Mouse (Mus musculus): ENCODE results near the gene Msh5. TPM values are rescaled to one million over a fixed set of nuclear protein-coding genes. Genes with fewer than 3 reads are reported as not detected.

The Msh5 gene
- polyA plus RNA-seq, 1 experiment: 2.2 TPM

DNA sequence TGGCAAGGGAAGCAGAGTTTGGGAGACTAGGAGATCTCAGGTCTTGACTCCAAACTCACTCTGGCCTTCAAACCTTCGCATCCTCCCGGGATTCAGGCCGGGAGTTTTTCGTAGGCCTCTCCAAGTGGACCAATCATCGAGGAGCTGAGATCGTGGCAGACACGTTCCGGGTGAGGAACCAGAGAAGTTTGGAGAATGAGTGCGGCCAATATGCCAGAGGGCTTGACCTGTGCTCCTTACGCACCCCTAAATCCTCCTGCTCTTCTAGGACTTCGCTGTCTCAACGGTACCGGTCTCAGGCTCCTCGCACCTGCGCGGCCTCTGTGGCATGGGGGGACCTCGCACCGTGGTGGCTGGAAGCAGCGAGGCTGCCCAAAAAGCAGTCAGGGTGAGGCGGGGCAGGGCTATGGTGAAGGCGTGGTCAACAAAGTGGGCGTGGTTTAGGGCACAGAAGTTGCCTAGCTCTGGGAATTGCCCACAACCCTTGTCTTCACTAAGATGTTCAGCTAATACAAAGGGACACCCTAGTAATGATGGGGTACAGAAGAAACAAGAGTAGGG lies 14.3 kb upstream of the Msh5 start:
- TF ChIP-seq CTCF (IDR thresholded peaks at IDR 0.05; ENCODE audit: extremely low read depth, insufficient read length, insufficient replicate concordance, low read depth, low read length): no peak
- TF ChIP-seq POLR2A (IDR thresholded peaks at IDR 0.05; ENCODE audit: low read depth, low read length): no peak
- H3K27me3 ChIP-seq (ENCODE audit: control insufficient read depth, insufficient read depth, low read length): no peaks in the 10 kb centered on the region; the same call in 1 of the 2 replicates
- WGBS: 71% methylated on average over 22 of the region's 22 CpGs

DNA sequence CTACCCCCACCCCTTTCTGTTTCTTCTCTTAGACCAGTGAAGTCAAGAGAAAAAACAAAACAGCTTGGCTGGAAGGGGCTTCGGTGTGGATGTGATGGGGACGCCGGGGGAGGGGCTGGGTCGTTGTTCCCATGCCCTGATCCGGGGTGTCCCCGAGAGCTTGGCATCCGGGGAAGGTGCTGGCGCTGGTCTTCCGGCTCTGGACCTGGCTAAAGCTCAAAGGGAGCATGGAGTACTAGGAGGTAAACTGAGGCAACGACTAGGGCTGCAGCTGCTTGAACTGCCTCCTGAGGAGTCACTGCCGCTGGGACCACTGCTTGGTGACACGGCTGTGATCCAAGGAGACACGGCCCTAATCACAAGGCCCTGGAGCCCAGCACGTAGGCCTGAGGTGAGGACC lies 13.5 kb upstream of the Msh5 start:
- Histone ChIP-seq H3K27me3 (ENCODE audit: control insufficient read depth, insufficient read depth, low read length) (no peaks in the 10 kb centered on the region; the same call in 1 of the 2 replicates), H3K4me1 (ENCODE audit: control insufficient read depth, insufficient read depth, insufficient read length, low read length) (peaks cover 30% of the 10 kb centered on the region), H3K4me3 (ENCODE audit: low read depth, low read length) (peak overlapping the region; percentile 68), H3K27ac (ENCODE audit: insufficient read depth, low read depth, low read length) (no peak overlapping the region), H3K36me3 (ENCODE audit: control insufficient read depth, insufficient read depth, low read length) (peaks cover 29% of the 10 kb centered on the region)
- WGBS: 38% methylated on average over 14 of the region's 14 CpGs
- no peak for TF ChIP-seq CTCF (IDR thresholded peaks at IDR 0.05; ENCODE audit: extremely low read depth, insufficient read length, insufficient replicate concordance, low read depth, low read length)

More for the DNA sequence above, 14.3 kb upstream of the Msh5 start:
- Histone ChIP-seq H3K27ac (ENCODE audit: insufficient read depth, low read depth, low read length) (no peak overlapping the region), H3K36me3 (ENCODE audit: control insufficient read depth, insufficient read depth, low read length) (peaks cover 22% of the 10 kb centered on the region), H3K4me1 (ENCODE audit: control insufficient read depth, insufficient read depth, insufficient read length, low read length) (peaks cover 36% of the 10 kb centered on the region), H3K4me3 (ENCODE audit: low read depth, low read length) (no peak overlapping the region)

DNA sequence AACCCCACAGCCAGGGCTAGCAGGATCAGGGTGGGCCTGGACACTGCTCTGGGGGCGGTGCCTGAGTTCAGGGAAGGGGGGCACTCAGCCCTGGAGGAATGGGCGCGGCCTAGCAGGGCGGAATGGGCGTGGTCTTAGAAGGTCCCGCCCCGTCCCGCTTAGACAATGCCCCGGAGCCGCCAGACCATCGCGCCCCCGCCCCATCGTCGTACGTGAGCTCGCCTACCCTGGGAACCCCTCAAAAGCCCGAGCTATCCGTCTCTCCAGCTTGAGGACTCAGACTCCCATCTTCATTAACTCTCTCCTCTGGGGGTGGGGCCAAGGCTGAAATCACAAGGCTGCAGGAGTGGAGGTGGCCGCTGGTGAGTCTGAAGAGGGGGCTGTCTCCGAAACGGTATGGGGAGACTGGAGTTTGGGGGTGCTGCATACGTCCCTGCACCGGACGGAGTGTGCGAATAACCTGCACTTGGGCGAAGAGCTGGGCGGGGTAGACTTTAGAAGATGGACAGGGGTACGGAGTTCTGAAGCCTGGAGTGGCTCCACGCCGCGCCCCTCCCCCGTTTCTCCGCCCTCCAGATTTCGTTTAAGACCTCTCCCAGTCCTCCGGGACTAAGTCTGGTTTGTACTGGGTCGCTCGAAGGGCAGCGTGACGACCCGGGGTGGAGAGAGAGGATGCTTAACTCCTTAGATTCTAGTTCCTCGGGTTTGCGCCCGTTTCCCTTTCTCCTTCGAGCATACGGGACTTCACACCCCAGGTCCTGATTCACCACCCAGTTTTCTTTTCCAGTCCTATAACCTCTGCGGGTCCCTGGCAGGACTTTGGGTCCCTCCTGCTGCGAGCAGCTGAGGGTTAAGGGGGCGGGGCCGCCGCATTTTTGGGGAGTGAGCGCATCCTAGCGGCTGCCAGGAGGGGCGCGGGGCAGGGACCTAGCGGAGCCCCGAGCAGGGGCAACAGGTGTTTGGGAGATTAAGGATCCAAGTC lies 12.7 kb upstream of the Msh5 start, which contains the start of gene Ddah2:
Gene Ddah2 (plus strand): TSS at position 125 of the 982 bp plus-strand sequence.
- TF ChIP-seq POLR2A (IDR thresholded peaks at IDR 0.05; ENCODE audit: low read depth, low read length) (peak; percentile 48), CTCF (IDR thresholded peaks at IDR 0.05; ENCODE audit: extremely low read depth, insufficient read length, insufficient replicate concordance, low read depth, low read length) (peak; percentile 66)
- H3K27ac ChIP-seq (ENCODE audit: insufficient read depth, low read depth, low read length): peak within 1 kb of the TSS; percentile 52; the same call in 1 of the 2 replicates
- H3K27me3 ChIP-seq (ENCODE audit: control insufficient read depth, insufficient read depth, low read length): no peaks in the 10 kb centered on the region
- peaks cover 35% of the 10 kb centered on the region for H3K36me3 ChIP-seq (ENCODE audit: control insufficient read depth, insufficient read depth, low read length)
- WGBS: 1% methylated on average over 57 of the region's 57 CpGs
- H3K4me1 ChIP-seq (ENCODE audit: control insufficient read depth, insufficient read depth, insufficient read length, low read length): peaks cover 25% of the 10 kb centered on the region
- H3K4me3 ChIP-seq (ENCODE audit: low read depth, low read length): peak within 1 kb of the TSS; percentile 68

DNA sequence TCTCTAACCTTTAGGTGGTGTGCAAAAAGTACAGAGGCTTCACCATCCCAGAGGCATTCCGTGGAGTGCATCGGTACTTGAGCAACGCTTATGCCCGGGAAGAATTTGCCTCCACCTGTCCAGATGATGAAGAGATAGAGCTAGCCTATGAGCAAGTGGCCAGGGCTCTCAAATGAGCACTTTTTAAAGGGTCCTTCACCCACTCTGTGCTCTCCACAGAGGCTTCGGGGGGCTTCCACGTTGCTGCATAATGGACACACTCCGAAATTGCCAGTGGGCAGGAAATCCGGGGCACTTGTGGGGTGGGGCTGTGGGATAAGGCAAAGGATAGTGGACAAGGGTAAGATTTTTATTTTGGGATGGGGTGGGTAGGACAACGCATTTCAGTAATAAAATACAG lies 11.8 kb upstream of the Msh5 start:
- no peaks in the 10 kb centered on the region for H3K27me3 ChIP-seq (ENCODE audit: control insufficient read depth, insufficient read depth, low read length)
- no peak overlapping the region for H3K27ac ChIP-seq (ENCODE audit: insufficient read depth, low read depth, low read length)
- peaks cover 42% of the 10 kb centered on the region for H3K36me3 ChIP-seq (ENCODE audit: control insufficient read depth, insufficient read depth, low read length)
- peaks cover 21% of the 10 kb centered on the region for H3K4me1 ChIP-seq (ENCODE audit: control insufficient read depth, insufficient read depth, insufficient read length, low read length)
- H3K4me3 ChIP-seq (ENCODE audit: low read depth, low read length): no peak overlapping the region
- TF ChIP-seq POLR2A (IDR thresholded peaks at IDR 0.05; ENCODE audit: low read depth, low read length): no peak
- no peak for TF ChIP-seq CTCF (IDR thresholded peaks at IDR 0.05; ENCODE audit: extremely low read depth, insufficient read length, insufficient replicate concordance, low read depth, low read length)
- 58% methylated on average over 9 of the region's 9 CpGs for WGBS

DNA sequence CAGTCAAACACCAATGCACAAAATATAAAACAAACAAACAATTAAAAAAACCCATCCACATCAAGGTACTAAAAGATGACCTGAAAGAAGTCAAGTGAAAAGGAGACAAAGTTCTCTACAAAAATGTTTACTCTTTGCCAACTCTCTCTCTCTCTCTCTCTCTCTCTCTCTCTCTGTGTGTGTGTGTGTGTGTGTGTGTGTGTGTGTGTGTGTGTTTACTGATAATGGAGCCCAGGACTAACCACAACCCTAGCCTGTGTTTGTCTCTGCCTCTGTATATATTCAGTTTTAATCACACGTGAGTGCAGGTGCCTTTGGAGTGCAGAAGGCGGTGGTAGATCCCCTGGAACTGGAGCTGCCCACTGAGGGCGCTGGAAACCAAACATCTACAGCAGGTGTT lies 10.5 kb upstream of the Msh5 start:
- TF ChIP-seq POLR2A (IDR thresholded peaks at IDR 0.05; ENCODE audit: low read depth, low read length) (no peak), CTCF (IDR thresholded peaks at IDR 0.05; ENCODE audit: extremely low read depth, insufficient read length, insufficient replicate concordance, low read depth, low read length) (no peak)
- Histone ChIP-seq H3K36me3 (ENCODE audit: control insufficient read depth, insufficient read depth, low read length) (peaks cover 54% of the 10 kb centered on the region), H3K27ac (ENCODE audit: insufficient read depth, low read depth, low read length) (no peak overlapping the region), H3K4me1 (ENCODE audit: control insufficient read depth, insufficient read depth, insufficient read length, low read length) (peaks cover 26% of the 10 kb centered on the region), H3K27me3 (ENCODE audit: control insufficient read depth, insufficient read depth, low read length) (no peaks in the 10 kb centered on the region), H3K4me3 (ENCODE audit: low read depth, low read length) (no peak overlapping the region)
- WGBS: 79% methylated on average over 3 of the region's 3 CpGs

DNA sequence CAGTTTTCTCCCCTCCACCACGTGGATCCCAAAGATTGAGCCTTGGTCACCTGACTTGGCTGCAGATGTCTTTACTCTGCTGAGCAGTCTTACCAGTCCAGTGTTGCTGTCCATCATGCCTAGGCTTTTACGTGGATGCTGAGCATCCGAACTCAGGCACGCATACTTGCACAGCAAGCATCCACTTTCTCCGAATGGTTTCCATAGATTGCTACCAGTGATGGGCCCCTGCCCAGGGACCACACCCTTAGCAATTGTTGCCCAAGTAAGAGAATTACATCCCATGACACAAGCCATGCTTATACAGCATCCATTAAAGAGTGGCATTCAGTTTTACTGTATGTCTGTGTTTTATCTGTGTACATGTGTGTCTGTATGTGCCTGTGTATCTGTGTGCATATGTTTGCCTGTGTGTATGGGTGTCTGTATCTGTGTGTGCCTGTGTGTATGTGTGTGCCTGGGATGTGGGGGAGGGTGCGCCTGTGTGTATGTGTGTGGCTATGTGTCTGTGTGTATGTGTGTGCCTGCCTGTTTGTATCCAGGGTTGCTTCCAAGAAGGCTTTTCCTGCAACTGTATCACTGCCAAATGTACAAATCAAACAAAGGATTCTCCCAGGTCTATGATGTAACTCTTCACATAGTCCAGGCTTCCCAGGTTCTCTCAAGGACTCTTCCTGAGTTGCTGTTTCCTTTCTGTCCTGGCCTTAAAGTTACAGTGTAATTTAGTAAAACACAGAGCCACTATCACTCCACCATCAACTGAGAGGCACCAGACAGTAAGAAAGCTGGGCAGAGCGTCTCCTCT lies 9.3 kb upstream of the Msh5 start:
- Histone ChIP-seq H3K4me1 (ENCODE audit: control insufficient read depth, insufficient read depth, insufficient read length, low read length) (peaks cover 26% of the 10 kb centered on the region), H3K27me3 (ENCODE audit: control insufficient read depth, insufficient read depth, low read length) (no peaks in the 10 kb centered on the region), H3K4me3 (ENCODE audit: low read depth, low read length) (no peak overlapping the region), H3K27ac (ENCODE audit: insufficient read depth, low read depth, low read length) (no peak overlapping the region), H3K36me3 (ENCODE audit: control insufficient read depth, insufficient read depth, low read length) (peaks cover 55% of the 10 kb centered on the region)
- 85% methylated on average over 7 of the region's 7 CpGs for WGBS
- no peak for TF ChIP-seq CTCF (IDR thresholded peaks at IDR 0.05; ENCODE audit: extremely low read depth, insufficient read length, insufficient replicate concordance, low read depth, low read length)
- TF ChIP-seq POLR2A (IDR thresholded peaks at IDR 0.05; ENCODE audit: low read depth, low read length): no peak
